Mouse (Mus musculus) adrenal gland, postnatal 25 days (tissue): ENCODE data around the gene Cox14. TPM values are rescaled to one million over a fixed set of nuclear protein-coding genes. Genes with fewer than 3 reads are reported as not detected.
"Not testable (repeated sequence)": the region's sequence is repeated elsewhere in the genome, so short reads cannot be mapped to it uniquely, and the experiment has no call there.

Source experiments
- DNase-seq: peaks from one replicate; pipeline ENCODE4 v3.0.0; 2021; ENCODE audit warnings: mixed read lengths
- long read RNA-seq: library from polyadenylated mRNA; stranded (forward); transcript quantifications from one replicate; pipeline ENCODE4 v2.0.0, GENCODE M21; 2021
- total RNA-seq: library from RNA; stranded (reverse); gene quantifications from 2 replicates; pipeline ENCODE4 v1.2.3, GENCODE M21; 2021

Gene Cox14
- total RNA-seq: 217 and 256 TPM in 2 replicates
- long read RNA-seq, transcript Cox14-201 (2 exons, 723 nt): major isoform, 158 of 168 reads
- long read RNA-seq, partial matches to known transcripts: 8 of 168 reads
- long read RNA-seq, other reads (novel, unspliced or antisense): 2 of 168 reads

DNA sequence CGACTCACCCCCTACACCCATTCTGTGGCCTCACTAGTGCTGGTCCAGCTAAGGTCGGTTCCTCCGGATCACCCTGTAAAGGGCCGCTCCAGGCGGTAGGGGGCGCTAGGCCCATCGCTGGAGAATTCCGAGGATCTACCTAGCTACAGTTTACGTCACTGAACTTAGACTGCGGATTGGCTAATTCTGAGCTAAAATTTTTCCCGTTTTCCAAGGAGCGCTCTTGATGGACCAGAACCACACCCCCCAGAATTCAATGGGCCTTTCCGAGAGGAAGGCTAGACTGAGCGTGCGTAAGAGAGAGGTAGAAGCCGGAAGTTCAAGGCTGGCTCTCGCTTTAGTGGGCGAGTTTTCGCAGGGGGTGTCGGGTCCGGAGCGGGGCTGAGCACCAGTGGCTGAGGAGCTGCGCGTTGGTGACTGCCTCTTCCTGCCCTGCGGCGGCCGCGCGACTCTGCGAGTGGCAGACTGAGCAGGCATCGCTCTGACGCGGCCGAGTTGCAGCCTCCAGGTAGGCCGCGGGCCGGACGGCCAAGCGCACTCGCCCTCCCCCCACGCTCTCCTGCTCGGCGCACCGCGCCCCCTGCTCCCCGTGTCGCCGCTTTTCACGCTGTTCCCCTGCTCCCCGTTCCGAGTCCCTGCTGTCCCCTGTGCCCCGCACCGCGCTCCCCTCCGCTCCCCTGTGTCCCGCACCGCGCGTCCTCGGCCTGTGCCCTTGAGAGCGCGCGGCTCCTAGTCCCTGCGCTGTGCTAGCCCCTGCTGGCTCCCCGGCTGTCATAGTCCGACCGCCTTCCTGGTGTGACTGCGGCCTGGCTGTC lies at the start of gene Cox14:
TSS of gene Cox14 (plus strand) at position 278 of the 815 bp plus-strand sequence.
- peak; percentile 91 for DNase-seq

DNA sequence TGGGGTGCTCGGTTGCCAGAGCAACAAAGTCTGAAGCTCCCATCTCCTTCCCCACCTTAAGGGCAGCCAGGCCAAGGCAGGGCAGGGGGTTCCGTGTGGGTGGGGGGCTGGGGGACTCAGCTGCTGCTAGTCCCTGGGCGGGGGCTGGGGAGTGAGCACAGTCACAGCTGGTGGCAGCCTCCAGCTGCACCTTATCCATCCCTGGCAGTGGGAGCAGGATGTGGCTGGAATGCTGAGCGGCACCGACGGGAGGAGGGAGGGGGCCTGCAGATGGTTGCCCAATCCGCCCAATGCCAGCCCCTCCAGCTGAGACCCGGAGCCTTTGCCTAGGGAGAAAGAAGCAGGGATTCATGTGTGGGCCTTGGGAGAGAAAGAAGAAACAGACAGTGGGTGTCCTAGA lies 48.3 kb upstream of the Cox14 start:
- DNase-seq: no peak

DNA sequence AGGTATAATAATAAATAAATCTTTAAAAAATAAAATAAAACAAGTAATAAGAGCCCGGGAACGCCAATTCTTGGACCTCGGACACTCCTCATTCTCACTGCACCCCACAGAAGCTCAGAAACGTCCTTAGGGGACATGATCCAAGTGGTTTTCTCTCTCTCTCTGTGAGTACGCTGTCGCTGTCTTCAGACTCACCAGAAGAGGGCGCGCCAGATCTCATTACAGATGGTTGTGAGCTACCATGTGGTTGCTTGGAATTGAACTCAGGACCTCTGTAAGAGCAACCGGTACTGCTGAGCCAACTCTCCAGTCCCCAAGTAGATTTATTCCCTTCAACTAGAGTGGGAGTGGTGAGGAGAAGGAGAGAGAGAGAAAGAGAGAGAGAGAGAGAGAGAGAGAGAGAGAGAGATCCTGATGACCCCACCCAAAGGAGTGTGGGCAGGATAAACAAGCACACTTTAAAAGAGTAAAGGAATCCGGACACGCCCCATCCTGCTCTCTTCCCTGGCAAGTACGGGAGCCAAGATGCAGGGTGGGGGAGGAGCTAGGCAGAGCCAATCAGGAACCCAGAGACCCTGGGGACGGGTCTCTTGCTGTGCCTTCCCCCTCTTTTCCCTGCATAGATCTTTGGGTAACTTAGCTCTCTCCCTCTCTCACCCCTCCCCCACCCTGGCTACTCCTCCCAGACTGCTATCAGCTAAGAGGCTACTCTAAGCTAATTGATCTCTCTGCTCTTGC lies 47.2 kb upstream of the Cox14 start:
- peak; percentile 63 for DNase-seq

DNA sequence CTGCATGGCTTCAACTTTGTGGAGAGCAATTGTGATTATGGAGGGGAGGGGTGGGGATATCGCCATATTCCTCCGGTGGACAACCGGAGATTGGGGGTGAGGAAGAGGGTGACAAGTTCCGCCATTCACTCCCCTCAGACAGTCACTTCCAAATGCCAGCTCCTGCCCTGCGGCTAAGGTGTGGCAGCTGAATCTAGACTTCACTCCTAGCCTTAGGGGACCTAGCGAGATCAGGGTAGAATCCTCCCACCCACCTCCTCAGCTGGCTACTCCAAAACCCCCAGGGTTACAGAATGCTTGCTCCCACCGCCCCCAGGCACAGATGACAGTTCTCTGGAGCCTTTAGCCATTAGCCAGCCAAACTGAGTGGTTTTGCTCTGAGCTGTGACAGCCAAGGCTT lies 46.4 kb upstream of the Cox14 start:
- no peak for DNase-seq

DNA sequence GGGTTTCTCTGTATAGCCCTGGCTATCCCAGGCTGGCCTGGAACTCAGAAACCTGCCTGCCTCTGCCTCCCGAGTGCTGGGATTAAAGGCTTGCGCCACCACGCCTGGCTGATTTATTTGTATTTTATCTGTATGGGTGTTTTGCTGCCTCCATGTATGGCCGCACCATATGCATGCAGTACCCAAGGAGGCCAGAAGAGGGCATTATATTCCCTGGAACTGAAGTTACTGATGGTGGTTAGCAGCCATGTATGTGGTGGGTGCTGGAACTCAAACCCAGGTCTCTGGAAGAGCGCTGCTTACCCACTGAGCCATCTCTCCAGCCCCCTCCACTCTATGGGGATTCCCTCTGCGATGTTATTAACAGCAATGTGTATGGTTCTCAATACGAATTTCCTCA lies 42.5 kb upstream of the Cox14 start:
- DNase-seq: no peak

DNA sequence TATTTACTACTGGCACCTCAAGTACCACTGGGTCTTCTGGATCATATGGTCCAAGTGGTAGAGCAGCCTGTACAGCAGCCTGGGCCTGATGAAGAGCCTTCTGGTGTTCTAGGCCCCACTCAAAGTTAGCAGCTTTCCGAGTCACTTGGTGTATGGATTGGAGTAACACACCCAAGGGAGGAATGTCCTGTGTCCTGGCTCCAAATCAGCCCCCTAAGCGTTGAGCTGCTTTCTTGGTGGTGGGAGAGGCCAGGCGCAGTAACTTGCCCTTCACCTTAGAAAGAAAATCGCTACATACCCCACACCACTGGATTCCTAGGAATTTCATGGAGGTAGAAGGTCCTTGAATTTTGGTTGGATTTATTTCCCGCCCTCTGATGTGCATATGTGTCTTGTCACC lies 41.3 kb upstream of the Cox14 start:
- DNase-seq: no peak

DNA sequence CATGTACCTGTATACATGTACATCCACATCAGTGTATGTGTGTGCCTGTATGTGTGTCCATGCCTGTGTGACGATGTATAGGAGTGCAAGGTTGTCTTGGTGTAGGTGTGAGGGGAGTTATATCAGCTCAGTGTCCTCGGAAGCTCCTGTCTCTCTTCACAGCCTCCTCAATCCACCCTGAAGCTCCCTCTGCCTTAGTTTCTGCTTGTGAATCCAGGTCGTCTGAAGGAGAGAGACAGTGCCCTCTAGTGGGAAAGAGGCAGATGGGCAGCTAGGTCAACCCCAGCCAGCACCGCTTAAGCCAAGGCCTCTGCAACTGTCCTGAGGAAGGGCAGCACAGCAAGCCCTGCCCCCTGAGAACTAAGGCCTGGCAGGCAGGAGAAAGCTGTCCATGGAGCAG lies 36.7 kb upstream of the Cox14 start:
- peak; percentile 48 for DNase-seq

DNA sequence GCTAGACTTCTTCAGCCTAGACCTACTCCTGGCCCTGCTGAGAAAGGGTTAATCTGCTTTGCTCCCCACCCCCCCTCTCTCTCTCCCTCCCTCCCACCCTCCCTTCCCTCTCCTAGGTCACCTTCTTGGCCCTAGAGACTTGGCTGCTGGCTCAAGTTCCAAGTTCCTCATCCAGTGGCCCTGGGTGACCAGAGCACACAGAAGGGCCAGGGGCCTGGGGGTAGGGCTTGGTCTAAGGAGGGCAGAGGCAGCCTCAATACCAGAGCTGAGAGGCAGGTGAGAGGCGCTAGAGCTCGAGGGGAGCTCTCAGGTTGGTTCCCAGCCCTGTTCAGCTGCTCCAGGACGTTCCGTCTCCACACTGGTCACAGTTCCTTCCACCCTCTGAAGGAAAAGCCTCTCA lies 34.5 kb upstream of the Cox14 start:
- DNase-seq: no peak

DNA sequence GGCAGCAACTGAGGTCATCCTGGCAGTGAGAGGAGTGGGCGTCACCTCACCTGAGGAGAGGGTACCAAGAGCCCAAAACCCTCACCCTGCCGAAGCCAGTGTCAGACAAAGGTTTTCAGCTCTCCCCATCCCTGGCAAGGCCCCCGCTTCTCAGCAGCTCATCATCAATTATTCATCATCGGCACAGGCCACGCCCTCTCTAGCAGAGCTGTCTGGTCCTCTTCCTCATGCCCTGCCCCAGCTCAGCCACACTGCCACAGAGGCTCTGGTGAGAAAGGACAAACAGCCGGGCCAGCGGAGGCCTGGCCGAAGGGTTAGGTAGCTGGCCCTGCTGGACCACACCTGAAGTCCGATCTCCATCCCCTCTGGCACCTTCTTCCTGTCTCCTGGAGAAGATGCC lies 33.4 kb upstream of the Cox14 start:
- DNase-seq: no peak

DNA sequence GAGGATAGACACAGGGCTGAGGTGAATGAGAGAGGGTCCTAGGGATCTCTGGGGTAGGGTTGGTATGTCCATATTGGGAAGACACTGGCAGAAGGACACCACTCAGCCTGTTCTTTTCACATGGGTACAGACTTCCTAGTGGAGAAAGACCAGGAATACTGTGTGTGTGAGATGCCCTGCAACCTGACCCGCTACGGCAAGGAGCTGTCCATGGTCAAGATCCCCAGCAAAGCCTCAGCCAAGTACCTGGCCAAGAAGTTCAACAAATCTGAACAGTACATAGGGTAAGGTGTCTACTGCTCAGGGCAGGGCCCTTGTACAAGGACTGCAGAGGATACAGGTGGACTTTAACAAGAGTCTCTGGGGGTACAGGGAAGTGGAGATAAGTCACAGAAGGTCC lies 28.1 kb upstream of the Cox14 start:
- DNase-seq: no peak

DNA sequence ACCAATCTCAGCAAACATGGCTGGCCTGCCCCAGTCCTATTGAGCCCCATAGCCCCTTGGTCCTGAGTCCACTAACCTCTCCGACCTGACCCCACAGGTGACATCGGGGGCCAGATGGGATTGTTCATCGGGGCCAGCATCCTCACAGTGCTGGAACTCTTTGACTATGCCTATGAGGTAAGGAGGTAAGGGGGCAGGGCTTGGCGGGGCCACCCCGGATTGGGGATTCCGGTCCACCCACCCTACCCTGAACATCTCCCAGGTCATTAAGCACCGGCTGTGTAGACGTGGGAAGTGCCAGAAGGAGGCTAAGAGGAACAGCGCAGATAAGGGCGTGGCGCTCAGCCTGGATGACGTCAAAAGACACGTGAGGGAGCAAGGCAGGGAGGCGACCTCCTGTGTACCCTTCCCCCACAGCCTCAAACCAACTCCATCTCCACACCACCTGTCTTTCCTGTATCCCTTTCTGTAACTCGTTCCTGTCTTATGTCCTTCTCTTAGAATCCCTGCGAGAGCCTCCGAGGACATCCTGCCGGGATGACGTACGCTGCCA lies 26.8 kb upstream of the Cox14 start:
- DNase-seq: no peak

DNA sequence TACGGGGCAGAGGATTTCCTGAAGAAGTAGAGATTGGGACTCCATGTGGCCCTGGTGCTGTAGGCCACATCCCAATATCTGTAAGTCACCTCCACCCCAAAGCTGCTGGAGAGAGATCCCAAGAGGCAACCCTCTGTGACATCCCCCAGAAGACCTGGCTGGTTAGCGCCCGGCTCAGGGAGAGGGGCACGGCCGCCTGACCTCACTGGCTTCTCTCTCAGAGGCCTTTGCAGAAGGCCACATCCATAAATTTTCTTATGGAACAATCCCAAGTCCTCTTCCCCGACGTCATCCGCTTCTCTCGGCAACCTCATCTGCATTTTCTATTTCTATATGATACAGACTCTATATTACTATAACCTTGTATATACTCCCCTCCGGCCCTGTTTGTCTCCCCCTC lies 25.7 kb upstream of the Cox14 start:
- no peak for DNase-seq

DNA sequence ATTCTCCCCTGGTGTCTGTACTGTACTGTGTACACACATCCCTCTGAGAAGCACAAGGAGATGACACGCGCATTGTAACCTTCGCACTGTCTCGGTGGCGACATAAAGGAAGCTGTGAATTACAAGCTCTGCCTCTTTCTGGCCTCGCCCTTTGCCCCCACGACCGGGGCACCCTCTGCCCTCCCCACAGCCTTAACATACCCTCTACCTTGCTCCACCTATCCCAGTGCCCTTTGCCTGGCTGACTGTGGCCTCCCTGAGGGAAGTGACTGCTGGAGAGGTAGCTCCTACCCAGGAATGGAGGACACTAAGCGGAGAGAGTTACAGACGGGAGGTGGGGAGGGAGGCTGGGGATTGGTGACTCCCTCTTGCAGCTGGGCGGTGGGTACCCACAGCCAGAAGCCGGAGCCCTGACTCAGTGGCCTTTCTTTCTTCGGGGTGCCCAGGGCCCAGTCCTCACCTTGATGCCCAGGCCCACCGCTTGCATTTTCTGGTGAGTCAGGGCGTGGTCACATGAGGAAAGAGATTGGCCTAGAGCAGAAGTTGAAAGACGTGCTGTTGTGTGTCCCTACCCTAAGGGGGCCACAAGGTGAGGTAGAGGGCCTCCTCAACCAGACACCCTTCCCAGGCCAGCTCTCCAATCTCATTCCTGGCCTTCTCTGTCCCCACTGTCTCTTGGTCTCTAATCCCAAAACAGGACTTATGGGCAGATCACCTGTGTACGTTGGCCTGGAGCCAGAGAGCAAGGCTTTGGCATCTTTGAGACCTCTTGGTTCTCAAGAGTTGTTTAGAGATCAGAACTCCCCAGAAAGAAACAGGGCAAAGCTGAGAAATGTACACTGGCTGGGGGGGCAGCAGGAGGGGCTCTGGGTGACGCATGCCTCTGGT lies 25.0 kb upstream of the Cox14 start:
- no peak for DNase-seq

DNA sequence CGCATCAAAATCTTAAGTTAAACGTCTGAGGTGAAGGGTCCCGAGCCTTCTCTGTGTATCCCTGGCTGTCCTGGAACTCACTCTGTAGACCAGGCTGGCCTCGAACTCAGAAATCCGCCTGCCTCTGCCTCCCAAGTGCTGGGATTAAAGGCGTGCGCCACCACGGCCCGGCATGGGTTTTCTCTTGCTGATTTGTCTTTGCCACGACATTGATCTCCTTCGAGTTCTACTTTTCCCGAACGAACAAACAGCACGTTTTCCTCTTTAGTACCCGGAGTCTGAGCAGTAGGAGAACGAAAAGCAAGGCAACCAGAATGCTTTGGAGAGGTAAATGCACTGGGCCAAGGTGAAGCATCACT lies 23.8 kb upstream of the Cox14 start:
- DNase-seq: not testable (repeated sequence)

DNA sequence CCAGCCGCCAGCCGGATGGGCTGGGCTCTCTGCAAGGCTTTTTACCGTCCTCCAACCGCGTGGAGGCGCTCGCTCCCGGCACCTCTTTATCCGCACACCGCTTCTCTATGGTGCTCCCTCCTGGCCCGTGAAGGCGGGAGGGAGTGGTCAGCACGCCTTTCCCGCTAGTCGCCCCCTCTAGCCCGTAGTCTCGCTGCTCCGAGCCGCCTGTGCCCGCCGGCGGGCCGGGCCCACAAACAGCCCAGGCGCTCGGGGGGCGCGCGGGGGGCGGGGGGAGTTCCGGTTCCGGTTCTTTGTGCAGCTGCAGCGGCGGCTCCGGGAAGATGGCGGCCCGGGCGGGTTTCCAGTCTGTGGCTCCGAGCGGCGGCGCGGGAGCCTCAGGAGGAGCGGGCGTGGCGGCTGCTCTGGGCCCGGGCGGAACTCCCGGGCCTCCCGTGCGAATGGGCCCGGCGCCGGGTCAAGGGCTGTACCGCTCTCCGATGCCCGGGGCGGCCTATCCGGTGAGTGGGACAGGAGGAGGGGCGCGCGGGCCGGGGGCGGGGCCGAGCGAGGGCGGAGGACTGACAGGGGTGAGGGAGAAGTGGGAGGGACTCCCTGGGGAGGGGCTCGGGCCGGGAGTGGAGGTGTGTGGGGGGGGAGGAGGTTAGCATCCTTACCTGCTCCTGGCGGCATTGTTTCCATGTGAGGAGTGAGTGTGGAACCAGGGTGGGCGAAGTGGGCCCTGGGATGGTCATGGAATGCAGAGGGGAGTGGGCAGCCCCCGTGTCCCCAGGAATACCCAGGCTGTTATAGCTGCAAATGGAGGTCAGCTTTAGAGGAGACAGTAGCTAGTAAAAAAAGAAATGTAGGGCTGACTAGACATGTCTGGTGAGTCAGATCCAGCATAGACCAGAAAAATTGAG lies 23.2 kb upstream of the Cox14 start, which contains the start of gene Smarcd1:
TSS of gene Smarcd1 (plus strand) at position 131 of the 902 bp plus-strand sequence.
- DNase-seq: peak; percentile 95

DNA sequence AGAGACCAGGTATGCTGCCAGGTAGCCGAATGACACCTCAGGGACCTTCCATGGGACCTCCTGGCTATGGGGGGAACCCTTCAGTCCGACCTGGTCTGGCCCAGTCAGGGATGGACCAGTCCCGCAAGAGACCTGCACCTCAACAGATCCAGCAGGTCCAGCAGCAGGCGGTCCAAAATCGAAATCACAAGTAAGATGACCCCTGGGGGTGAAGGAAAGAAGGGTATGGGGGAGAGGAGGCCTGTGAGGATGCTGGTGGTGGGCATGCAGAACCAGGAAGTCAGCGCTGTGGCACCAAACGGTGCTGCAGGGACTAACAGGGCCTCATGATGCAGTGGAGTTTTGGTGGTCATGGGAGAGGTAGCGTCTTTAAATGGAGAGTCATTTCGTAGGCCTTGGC lies 22.3 kb upstream of the Cox14 start:
- DNase-seq: no peak

DNA sequence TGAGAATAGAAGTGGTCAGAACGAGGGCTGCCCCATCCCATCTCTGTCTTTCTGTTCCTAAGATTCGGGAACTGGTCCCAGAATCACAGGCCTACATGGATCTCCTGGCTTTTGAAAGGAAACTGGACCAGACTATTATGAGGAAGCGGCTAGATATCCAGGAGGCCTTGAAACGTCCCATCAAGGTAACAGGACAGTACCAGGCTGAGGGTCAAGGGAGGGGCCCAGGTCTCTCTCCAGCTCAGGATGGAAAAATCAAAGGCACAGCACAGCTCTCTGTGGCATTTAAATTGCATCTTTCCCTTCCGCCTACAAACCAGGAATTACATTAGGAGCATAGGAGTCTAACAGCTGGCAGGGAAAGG lies 21.8 kb upstream of the Cox14 start:
- no peak for DNase-seq

DNA sequence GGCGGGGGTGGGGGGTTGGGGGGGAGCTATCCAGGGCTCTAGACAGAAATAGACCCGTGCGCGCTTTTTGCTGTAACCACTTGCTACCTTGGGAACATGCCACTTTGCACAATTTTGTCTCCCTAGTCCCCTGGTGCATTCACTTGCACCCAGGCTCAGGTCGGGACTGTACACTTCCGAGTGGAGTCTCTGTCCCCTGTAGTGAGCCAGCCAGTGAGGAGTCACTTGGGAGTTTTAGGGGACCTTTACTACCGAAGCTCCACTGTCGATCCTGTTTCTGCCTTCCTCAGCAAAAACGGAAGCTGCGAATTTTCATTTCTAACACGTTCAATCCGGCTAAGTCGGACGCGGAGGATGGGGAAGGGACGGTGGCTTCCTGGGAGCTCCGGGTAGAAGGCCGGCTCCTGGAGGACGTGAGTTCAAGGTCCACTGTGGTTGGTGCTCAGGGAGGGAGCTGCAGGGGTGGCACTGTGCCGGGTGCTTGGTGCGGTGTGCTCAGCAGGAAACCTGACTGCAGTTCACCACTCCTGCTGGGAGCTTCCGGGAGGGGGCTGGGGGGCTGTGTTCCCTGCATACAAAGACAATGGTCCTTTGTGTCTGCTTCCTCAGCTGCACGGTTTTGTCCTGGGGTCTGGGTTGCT lies 21.3 kb upstream of the Cox14 start:
- peak; percentile 67 for DNase-seq

DNA sequence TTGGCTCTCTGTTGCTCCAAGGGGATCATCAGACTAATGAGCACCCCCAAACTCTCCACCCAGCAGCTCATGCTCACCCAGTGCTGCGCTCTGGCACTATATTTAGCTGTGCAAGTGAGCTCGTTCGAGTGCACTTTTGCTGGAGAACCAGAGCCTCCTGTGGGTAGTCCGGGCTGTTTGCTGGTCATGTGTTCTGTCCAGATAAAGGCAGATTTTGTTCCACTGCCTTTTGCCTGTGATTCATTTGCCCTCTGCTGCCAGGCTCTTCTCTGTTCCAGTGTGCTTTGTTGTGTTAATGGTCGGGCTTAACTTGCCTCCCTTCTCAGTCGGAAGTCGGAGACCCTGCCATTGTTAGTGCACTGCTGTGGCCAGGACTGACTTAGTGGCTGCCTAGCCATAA lies 20.5 kb upstream of the Cox14 start:
- DNase-seq: no peak

DNA sequence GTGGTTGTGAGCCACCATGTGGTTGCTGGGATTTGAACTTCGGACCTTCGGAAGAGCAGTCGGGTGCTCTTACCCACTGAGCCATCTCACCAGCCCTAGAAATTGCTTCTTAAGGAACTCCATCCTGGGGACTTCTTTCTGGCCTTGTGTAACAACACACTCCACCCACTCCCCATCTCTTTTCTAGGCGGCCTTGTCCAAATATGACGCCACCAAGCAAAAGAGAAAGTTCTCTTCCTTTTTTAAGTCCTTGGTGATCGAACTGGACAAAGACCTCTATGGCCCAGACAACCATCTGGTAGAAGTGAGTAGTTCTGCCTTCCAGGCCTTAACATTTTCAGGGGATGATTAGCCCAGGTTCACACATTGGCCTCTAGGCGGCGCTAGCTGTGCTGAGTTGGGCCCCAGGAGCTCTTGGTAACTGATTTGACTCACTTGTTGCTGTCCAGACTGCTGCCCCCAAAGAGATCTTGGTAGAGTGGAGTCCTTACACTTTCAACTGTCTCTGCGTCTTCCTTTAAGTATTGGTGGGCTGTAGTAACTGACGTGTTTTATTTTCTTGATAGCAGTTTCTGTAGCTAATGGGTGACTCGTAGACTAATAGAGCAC lies 19.9 kb upstream of the Cox14 start, which contains the start of gene Gm17349:
TSS of gene Gm17349 (minus strand) at position 51 of the 609 bp plus-strand sequence.
- peak; percentile 77 for DNase-seq
